Mouse (Mus musculus): ENCODE results near the gene Olfr1370. TPM values are rescaled to one million over a fixed set of nuclear protein-coding genes. Genes with fewer than 3 reads are reported as not detected.
"Not testable (repeated sequence)": the region's sequence is repeated elsewhere in the genome, so short reads cannot be mapped to it uniquely, and the experiment has no call there.

Olfr1370 gene
- total RNA-seq (2021) = not detected
- not detected in 2 replicates for polyA plus RNA-seq (2012; rRNA removed)
- long read RNA-seq = 0 reads

- no peak within 1 kb of the TSS for H3K4me3 ChIP-seq
- H3K79me2 ChIP-seq (replicated peaks; ENCODE audit: control insufficient read depth, insufficient read depth, low read length) = no peaks in the 10 kb centered on the region
Observed at GRCm38 (mm10) chr13:21074847-21075246, at the start of gene Olfr1370. Gene Olfr1370 (minus strand): TSS chr13:21074947.

GRCm38 (mm10) chr13:21114121-21114520 is 39.4 kb upstream of the Olfr1370 start:
- Histone ChIP-seq H3K4me3 (no peak overlapping the region), H3K9ac (ENCODE audit: low read depth, low read length) (no peak overlapping the region), H3K36me3 (ENCODE audit: control insufficient read depth, insufficient read depth, low read length) (no peaks in the 10 kb centered on the region)

More at GRCm38 (mm10) chr13:21074847-21075246, at the start of gene Olfr1370:
- Histone ChIP-seq H3K4me1 (ENCODE audit: control insufficient read depth, insufficient read depth, low read length) (no peaks in the 10 kb centered on the region), H3K36me3 (ENCODE audit: control insufficient read depth, insufficient read depth, low read length) (no peaks in the 10 kb centered on the region), H3K9ac (ENCODE audit: low read depth, low read length) (no peak within 1 kb of the TSS), H3K27me3 (ENCODE audit: control insufficient read depth, insufficient read depth, low read length) (no peaks in the 10 kb centered on the region), H3K27ac (no peak within 1 kb of the TSS)
- DNase-seq = no peak
- WGBS = 57% methylated on average over 3 of the region's 3 CpGs
- intact Hi-C loops (cut with DNase I) = no loop called here
- TF ChIP-seq POLR2A (IDR thresholded peaks at IDR 0.05; ENCODE audit: insufficient read depth, low read depth, low read length) = no peak
- TF ChIP-seq CTCF (IDR thresholded peaks at IDR 0.05) = no peak
- no peak for TF ChIP-seq EP300 (IDR thresholded peaks at IDR 0.05; ENCODE audit: insufficient read depth, low read depth, low read length)

DNA sequence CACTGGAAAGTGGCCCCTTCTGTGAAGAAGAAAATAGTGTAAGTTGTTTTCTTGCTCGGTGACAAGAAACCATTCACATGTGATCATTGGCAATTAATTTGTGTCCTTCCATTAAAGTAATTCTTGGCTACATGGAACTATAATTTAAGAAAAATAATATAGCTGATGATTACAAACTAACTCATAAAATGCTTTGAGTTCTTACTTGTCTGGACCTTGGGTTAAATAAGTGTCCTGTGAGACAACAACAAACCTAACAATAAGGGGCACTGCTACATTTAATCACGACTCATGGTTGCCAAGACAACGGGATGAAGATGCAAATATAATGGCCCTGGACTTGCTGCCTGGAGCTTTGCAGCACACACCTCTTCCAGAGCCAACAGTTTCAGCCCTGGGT is 36.4 kb upstream of the Olfr1370 start, which contains the start of gene Olfr1369-ps1:
Gene Olfr1369-ps1, plus strand, starts transcription at position 301 of the 400 bp plus-strand sequence.
- DNase-seq; H3K27ac ChIP-seq; H3K4me3 ChIP-seq; H3K4me1 ChIP-seq (ENCODE audit: control insufficient read depth, insufficient read depth, low read length); H3K27me3 ChIP-seq (ENCODE audit: control insufficient read depth, insufficient read depth, low read length); H3K79me2 ChIP-seq (replicated peaks; ENCODE audit: control insufficient read depth, insufficient read depth, low read length); intact Hi-C loops (cut with DNase I); H3K36me3 ChIP-seq (ENCODE audit: control insufficient read depth, insufficient read depth, low read length); H3K9ac ChIP-seq (ENCODE audit: low read depth, low read length): not testable (repeated sequence)
- 73% methylated on average over 3 of the region's 3 CpGs for WGBS

More at GRCm38 (mm10) chr13:21114121-21114520, 39.4 kb upstream of the Olfr1370 start:
- WGBS = 40% methylated on average over 4 of the region's 4 CpGs
- intact Hi-C loops (cut with DNase I) = no loop called here
- H3K27ac ChIP-seq = no peak overlapping the region
- TF ChIP-seq POLR2A (IDR thresholded peaks at IDR 0.05; ENCODE audit: insufficient read depth, low read depth, low read length) (no peak), EP300 (IDR thresholded peaks at IDR 0.05; ENCODE audit: insufficient read depth, low read depth, low read length) (no peak), CTCF (IDR thresholded peaks at IDR 0.05) (no peak)
- H3K27me3 ChIP-seq (ENCODE audit: control insufficient read depth, insufficient read depth, low read length) = no peaks in the 10 kb centered on the region
- H3K4me1 ChIP-seq (ENCODE audit: control insufficient read depth, insufficient read depth, low read length) = no peaks in the 10 kb centered on the region
- H3K79me2 ChIP-seq (replicated peaks; ENCODE audit: control insufficient read depth, insufficient read depth, low read length) = no peaks in the 10 kb centered on the region
- DNase-seq = no peak

DNA sequence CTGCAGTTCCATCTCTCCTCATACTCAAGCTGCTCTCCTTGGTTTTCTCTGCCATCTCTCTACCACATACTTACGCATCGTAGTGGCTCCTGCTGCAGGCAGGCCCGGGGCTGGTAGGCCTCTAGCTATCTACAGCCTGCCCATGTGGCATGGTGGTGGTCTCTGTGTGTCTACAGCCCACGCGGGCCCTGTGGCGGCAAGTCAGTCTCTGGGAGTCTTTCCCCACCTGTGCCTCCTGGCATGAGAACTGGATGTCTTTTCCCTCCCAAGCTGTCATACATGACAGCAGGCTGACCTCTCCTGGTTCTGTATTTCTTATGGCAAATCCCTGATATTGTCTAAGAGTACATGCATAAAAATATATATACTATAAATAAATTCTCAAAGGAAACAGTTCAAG is 35.7 kb upstream of the Olfr1370 start:
- WGBS = 90% methylated on average over 6 of the region's 6 CpGs

GRCm38 (mm10) chr13:21109759-21110158 is 35.0 kb upstream of the Olfr1370 start:
- H3K4me1 ChIP-seq (ENCODE audit: control insufficient read depth, insufficient read depth, low read length) = no peaks in the 10 kb centered on the region
- no peaks in the 10 kb centered on the region for H3K27me3 ChIP-seq (ENCODE audit: control insufficient read depth, insufficient read depth, low read length)
- 53% methylated on average over 3 of the region's 3 CpGs for WGBS

More for the DNA sequence above, 35.7 kb upstream of the Olfr1370 start:
- no peaks in the 10 kb centered on the region for H3K27me3 ChIP-seq (ENCODE audit: control insufficient read depth, insufficient read depth, low read length)
- no peak overlapping the region for H3K9ac ChIP-seq (ENCODE audit: low read depth, low read length)
- no peaks in the 10 kb centered on the region for H3K4me1 ChIP-seq (ENCODE audit: control insufficient read depth, insufficient read depth, low read length)
- intact Hi-C loops (cut with DNase I) = no loop called here
- H3K79me2 ChIP-seq (replicated peaks; ENCODE audit: control insufficient read depth, insufficient read depth, low read length) = no peaks in the 10 kb centered on the region
- no peak overlapping the region for H3K4me3 ChIP-seq
- TF ChIP-seq EP300 (IDR thresholded peaks at IDR 0.05; ENCODE audit: insufficient read depth, low read depth, low read length) (no peak), CTCF (IDR thresholded peaks at IDR 0.05) (no peak), POLR2A (IDR thresholded peaks at IDR 0.05; ENCODE audit: insufficient read depth, low read depth, low read length) (no peak)
- H3K36me3 ChIP-seq (ENCODE audit: control insufficient read depth, insufficient read depth, low read length) = no peaks in the 10 kb centered on the region
- DNase-seq = no peak
- H3K27ac ChIP-seq = no peak overlapping the region

GRCm38 (mm10) chr13:21082686-21083085 is 7.9 kb upstream of the Olfr1370 start:
- Histone ChIP-seq H3K36me3 (ENCODE audit: control insufficient read depth, insufficient read depth, low read length) (no peaks in the 10 kb centered on the region), H3K27ac (peak overlapping the region; percentile 26; the same call in 1 of the 2 replicates), H3K4me1 (ENCODE audit: control insufficient read depth, insufficient read depth, low read length) (no peaks in the 10 kb centered on the region), H3K79me2 (replicated peaks; ENCODE audit: control insufficient read depth, insufficient read depth, low read length) (no peaks in the 10 kb centered on the region), H3K4me3 (no peak overlapping the region), H3K27me3 (ENCODE audit: control insufficient read depth, insufficient read depth, low read length) (no peaks in the 10 kb centered on the region), H3K9ac (ENCODE audit: low read depth, low read length) (no peak overlapping the region)
- TF ChIP-seq EP300 (IDR thresholded peaks at IDR 0.05; ENCODE audit: insufficient read depth, low read depth, low read length) (no peak), POLR2A (IDR thresholded peaks at IDR 0.05; ENCODE audit: insufficient read depth, low read depth, low read length) (no peak), CTCF (IDR thresholded peaks at IDR 0.05) (no peak)
- 29% methylated on average over 2 of the region's 2 CpGs for WGBS
- intact Hi-C loops (cut with DNase I) = no loop called here
- no peak for DNase-seq

More at GRCm38 (mm10) chr13:21109759-21110158, 35.0 kb upstream of the Olfr1370 start:
- no peaks in the 10 kb centered on the region for H3K36me3 ChIP-seq (ENCODE audit: control insufficient read depth, insufficient read depth, low read length)
- H3K9ac ChIP-seq (ENCODE audit: low read depth, low read length) = no peak overlapping the region
- TF ChIP-seq POLR2A (IDR thresholded peaks at IDR 0.05; ENCODE audit: insufficient read depth, low read depth, low read length) (no peak), EP300 (IDR thresholded peaks at IDR 0.05; ENCODE audit: insufficient read depth, low read depth, low read length) (no peak), CTCF (IDR thresholded peaks at IDR 0.05) (no peak)
- intact Hi-C loops (cut with DNase I) = no loop called here
- DNase-seq = no peak
- no peaks in the 10 kb centered on the region for H3K79me2 ChIP-seq (replicated peaks; ENCODE audit: control insufficient read depth, insufficient read depth, low read length)
- H3K27ac ChIP-seq = no peak overlapping the region
- H3K4me3 ChIP-seq = no peak overlapping the region
